Mouse (Mus musculus) kidney, adult 2 months (tissue): ENCODE results near the gene Actl6a. TPM values are rescaled to one million over a fixed set of nuclear protein-coding genes. Genes with fewer than 3 reads are reported as not detected.
"Not testable (repeated sequence)": the region's sequence is repeated elsewhere in the genome, so short reads cannot be mapped to it uniquely, and the experiment has no call there.

Experiments used
- DNase-seq: peaks from one replicate; pipeline ENCODE4 v3.0.0; 2021
- H3K27ac ChIP-seq: fragments of 200-500 bp; 2 replicates; pipeline ENCODE4 v1.5.1; 2012; ENCODE audit warnings: low read depth, low read length, control low read depth, inconsistent platforms; ENCODE audit not compliant: insufficient read depth
- H3K27me3 ChIP-seq: fragments of 200-500 bp; replicated peaks from 2 replicates; pipeline ENCODE4 v1.6.1; 2012; ENCODE audit warnings: mild to moderate bottlenecking, moderate library complexity, low read length, inconsistent platforms; ENCODE audit not compliant: control insufficient read depth, insufficient read depth
- H3K36me3 ChIP-seq: fragments of 200-500 bp; 2 replicates; pipeline ENCODE4 v1.6.1; 2012; ENCODE audit warnings: mild to moderate bottlenecking, moderate library complexity, low read length, inconsistent platforms; ENCODE audit not compliant: control insufficient read depth, insufficient read depth
- H3K4me1 ChIP-seq: fragments of 200-500 bp; 2 replicates; pipeline ENCODE4 v1.6.1; 2011; ENCODE audit warnings: low read length; ENCODE audit not compliant: control insufficient read depth, insufficient read depth
- H3K4me3 ChIP-seq: fragments of 200-500 bp; 2 replicates; pipeline ENCODE4 v1.5.1; 2011; ENCODE audit warnings: mild to moderate bottlenecking, low read depth, low read length, control low read depth; ENCODE audit not compliant: insufficient read depth
- CTCF ChIP-seq: fragments of 200-500 bp; conservative IDR thresholded peaks from 2 replicates; pipeline ENCODE4 v1.5.1; 2011; ENCODE audit warnings: low read depth, mild to moderate bottlenecking, control low read depth, low read length, moderate library complexity, mixed read lengths; ENCODE audit not compliant: insufficient read depth, insufficient read length
- POLR2A ChIP-seq: fragments of 200-500 bp; IDR thresholded peaks from one replicate; pipeline ENCODE4 v1.6.1; 2011; ENCODE audit warnings: low read depth, low read length, control low read depth
- WGBS: fragments of 180-500 bp; shearing (Covaris S2); methylation state at CpG from one replicate; pipeline ENCODE4 v1.1.7; 2018; 5-methylcytosine and 5-hydroxymethylcytosine counted together
- polyA plus RNA-seq: library from polyadenylated mRNA; depleted of rRNA; stranded (reverse); fragments of >200 nt; gene quantifications from 2 replicates; pipeline ENCODE4 v1.2.3, GENCODE M21; 2012; rRNA removed

Gene Actl6a
- 15.4 and 17.8 TPM in 2 replicates for polyA plus RNA-seq

DNA sequence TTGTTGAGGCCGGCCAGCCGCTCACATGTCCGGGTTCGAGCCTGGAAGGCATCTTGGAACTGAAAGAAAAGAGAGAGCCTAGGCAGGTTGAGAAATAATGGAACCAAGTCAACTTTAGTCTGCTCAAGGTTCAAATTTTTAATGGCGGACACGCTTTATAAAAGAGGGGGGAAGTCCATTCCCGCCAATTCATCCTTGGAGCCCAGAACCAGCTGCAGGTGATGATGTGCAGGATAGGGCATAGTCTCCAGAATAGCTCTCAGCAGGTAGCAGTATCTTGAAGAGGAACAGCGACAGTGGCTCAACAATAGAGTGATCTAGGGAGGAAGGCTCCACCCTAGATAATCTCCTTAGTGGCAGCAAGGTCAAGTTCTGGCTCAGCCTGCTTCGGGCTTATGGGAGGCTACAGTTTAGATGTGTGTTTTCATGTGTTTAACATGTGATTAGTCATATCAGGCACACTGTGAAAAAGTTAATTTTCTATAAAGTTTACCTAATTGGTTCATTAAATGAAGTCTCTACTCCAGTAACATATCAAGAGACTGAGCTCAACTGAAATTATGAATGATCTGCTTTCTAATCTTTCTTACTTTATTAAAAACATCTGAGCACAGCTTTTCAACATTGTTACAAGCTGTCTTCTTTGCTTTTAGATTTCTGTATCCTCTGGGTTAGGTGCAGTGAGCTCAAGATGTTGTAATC, at the start of gene Actl6a:
Gene Actl6a (plus strand): TSS at position 652 of the 702 bp plus-strand sequence.
- H3K27ac ChIP-seq, H3K27me3 ChIP-seq, H3K36me3 ChIP-seq, H3K4me3 ChIP-seq, DNase-seq, H3K4me1 ChIP-seq: not testable (repeated sequence)
- 83% methylated on average over 9 of the region's 9 CpGs for WGBS

DNA sequence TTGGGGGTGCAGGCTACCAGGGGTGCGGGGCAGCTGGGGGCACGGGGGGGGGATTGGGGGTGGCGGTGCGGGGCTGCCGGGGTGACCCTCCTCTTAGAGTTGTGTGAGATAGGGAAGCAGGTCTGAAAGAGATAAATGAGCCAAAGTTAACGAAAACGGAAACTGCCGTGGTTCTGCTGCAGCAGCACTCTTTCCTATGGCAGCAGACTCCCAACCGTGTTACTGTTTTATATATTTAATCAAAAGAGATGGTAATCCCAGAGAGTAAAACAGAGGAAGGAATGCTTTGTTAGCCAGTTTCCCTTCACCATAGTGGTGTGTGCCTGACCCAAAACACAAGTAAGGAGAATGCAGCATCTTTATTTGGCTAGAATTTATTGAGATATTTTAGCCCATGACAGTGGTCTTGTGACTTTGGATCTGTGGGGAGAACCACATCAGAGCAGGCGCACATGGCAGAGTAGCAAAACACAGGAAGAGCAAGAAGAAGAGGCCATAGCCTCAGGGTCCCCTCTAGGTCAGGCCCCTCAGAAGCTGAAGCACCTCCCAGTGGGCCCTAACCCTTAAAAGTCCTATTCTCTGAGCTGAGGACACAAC, 49.6 kb upstream of the Actl6a start:
- TF ChIP-seq CTCF (no peak), POLR2A (no peak)
- no peaks in the 10 kb centered on the region for H3K36me3 ChIP-seq
- 80% methylated on average over 10 of the region's 10 CpGs for WGBS
- no peak overlapping the region for H3K27ac ChIP-seq
- no peak for DNase-seq
- no peaks in the 10 kb centered on the region for H3K4me1 ChIP-seq
- no peaks in the 10 kb centered on the region for H3K27me3 ChIP-seq
- no peak overlapping the region for H3K4me3 ChIP-seq

DNA sequence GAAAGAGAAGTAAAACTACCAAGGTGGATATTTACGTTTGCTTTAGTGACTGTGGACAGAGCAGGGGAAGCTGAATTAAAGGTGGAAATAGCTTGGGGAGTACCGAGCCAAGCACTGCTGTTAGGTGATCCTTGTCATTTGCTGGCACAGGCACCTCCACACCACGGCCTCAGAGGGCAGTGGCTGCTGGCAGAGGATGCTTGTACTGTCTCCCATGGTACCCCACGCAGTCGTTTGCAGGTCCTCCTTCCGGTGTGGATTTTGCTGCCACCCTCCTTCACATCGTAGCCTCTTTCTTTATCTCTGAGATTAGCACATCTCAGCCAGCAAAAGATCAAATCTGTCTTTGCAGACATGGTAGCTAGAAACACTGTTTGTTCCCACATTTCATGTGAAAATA, 47.7 kb upstream of the Actl6a start:
- no peak overlapping the region for H3K4me3 ChIP-seq
- WGBS = 67% methylated on average over 7 of the region's 7 CpGs
- no peaks in the 10 kb centered on the region for H3K36me3 ChIP-seq
- H3K4me1 ChIP-seq = no peaks in the 10 kb centered on the region
- TF ChIP-seq POLR2A (no peak), CTCF (no peak)
- no peak for DNase-seq
- no peak overlapping the region for H3K27ac ChIP-seq
- no peaks in the 10 kb centered on the region for H3K27me3 ChIP-seq

DNA sequence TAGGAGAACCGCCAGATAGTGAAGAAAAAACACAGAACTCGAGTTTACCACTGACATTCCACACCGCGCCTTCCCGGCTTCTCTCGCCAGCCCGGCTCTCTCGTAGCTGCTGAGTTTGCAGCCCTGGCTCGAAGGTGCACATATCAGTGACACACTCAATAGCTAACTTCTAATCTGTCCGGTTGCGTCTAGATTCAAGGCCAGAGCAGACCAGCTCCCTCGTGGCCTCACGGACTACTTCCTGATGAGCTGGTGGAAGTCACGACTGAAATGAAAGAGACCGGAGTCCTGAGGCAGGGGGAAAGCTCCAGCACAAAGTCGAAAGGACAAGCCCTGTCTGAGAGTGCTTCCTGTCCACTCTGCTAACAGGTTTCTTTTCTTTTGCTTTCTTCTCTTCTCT, 47.3 kb upstream of the Actl6a start:
- Histone ChIP-seq H3K4me1 (no peaks in the 10 kb centered on the region), H3K4me3 (peak overlapping the region; percentile 30; the same call in 1 of the 2 replicates), H3K27ac (no peak overlapping the region), H3K27me3 (no peaks in the 10 kb centered on the region), H3K36me3 (no peaks in the 10 kb centered on the region)
- DNase-seq = no peak
- WGBS = 51% methylated on average over 16 of the region's 16 CpGs
- TF ChIP-seq CTCF = no peak

DNA sequence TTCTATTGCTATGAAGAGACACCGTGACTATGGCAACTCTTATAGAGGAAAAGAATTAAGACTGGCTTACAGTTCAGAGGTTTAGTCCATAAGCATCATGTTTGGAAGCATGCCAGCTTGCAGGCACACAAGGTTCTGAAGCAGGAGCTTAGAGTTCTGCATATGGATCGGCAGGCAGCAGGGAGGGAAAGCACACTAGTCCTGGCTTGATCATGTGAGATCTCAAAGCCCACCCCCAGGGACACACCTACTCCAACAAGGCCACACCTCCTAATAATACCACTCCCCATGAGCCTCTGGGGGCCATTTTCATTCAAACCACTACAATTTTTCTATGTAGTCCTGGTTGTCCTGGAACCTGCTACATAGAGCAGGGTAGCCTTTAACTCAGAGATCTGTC, 46.6 kb upstream of the Actl6a start:
- H3K27ac ChIP-seq = no peak overlapping the region
- no peaks in the 10 kb centered on the region for H3K27me3 ChIP-seq
- no peaks in the 10 kb centered on the region for H3K4me1 ChIP-seq
- H3K36me3 ChIP-seq = no peaks in the 10 kb centered on the region
- TF ChIP-seq POLR2A (no peak), CTCF (no peak)
- WGBS = 96% methylated on average over 2 of the region's 2 CpGs
- DNase-seq = no peak
- no peak overlapping the region for H3K4me3 ChIP-seq

DNA sequence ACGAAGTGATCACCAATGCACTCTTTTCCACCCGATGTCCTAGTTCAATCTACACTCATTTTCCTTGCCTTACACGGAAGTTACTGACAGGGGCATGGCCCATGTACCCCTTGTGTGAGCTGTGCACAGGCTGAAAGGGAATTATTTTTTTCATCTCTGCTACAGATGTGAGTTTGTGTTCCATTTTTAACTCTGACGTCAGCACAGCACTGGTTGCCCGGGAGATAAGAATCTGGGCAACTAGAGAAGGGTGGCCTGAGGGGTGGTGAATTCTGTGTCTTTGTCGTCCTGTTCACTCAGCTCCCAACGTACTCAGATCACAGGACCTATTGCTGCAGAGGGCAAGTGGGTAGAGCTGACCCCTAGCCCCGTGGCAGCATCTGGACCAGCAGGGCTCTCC, 45.8 kb upstream of the Actl6a start:
- H3K27me3 ChIP-seq = no peaks in the 10 kb centered on the region
- no peak for TF ChIP-seq POLR2A
- TF ChIP-seq CTCF = no peak
- no peak overlapping the region for H3K27ac ChIP-seq
- DNase-seq = no peak
- no peaks in the 10 kb centered on the region for H3K4me1 ChIP-seq
- no peak overlapping the region for H3K4me3 ChIP-seq
- H3K36me3 ChIP-seq = no peaks in the 10 kb centered on the region
- WGBS = 57% methylated on average over 8 of the region's 8 CpGs

DNA sequence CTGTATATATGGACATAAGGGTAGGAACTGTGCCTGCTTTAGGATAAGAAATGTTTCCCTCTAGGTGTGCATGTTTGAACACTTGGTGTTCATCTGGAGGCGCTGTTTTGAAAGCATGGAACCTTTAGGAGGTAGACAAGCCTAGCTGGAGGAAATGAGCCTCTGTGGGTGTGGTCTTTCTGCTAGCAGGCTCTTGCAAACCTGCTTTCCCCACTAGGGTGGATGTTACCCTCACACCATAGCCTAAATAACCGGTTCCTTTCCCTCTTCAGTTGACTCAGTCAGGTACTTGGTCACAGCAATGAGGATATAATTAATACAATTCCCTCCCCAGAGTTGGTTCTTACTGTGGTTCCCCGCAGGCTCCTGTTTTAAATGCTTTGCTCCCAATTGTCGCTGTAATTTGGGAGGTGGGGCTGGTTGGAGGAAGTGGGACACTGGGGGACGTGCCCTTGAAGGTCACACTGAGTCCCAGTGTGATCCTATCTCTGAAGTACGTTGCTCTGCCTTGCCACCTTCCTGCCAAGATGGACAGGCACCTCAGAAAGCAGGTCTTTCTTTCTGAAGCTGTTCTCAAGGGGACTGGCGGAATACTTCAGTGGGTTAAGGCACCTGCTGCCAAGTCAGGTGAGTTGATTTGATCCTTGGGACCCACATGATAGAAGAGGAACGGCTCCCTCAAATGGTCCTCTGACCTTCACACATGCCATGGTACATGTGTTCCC, 45.1 kb upstream of the Actl6a start:
- H3K27ac ChIP-seq = no peak overlapping the region
- no peak for DNase-seq
- H3K36me3 ChIP-seq = no peaks in the 10 kb centered on the region
- no peaks in the 10 kb centered on the region for H3K4me1 ChIP-seq
- TF ChIP-seq POLR2A (no peak), CTCF (no peak)
- WGBS = 64% methylated on average over 8 of the region's 8 CpGs
- no peak overlapping the region for H3K4me3 ChIP-seq
- no peaks in the 10 kb centered on the region for H3K27me3 ChIP-seq

DNA sequence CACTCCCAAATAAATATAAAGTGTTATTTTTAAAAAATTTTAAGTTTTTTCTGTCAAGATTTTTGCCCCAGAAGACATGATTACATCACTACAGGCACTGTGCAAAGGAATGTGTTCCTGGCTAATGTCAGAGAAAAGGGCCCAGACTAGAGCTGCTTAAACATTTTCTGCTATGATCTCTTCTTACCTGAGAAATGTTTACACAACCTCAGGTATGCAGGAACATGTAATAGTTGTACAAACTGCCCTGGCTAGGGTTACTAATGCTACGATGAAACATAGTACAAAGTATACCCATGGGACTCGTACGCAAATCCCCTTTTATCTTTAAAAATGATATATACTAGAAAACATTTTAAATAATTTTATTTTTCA, 44.6 kb upstream of the Actl6a start:
- Histone ChIP-seq H3K4me3 (no peak overlapping the region), H3K27me3 (no peaks in the 10 kb centered on the region), H3K4me1 (no peaks in the 10 kb centered on the region), H3K27ac (no peak overlapping the region), H3K36me3 (no peaks in the 10 kb centered on the region)
- TF ChIP-seq CTCF (no peak), POLR2A (no peak)
- DNase-seq = no peak
- WGBS = 84% methylated on average over 3 of the region's 3 CpGs
